Mouse (Mus musculus) embryonic fibroblast, embryonic 13.5 days (primary cell): ENCODE data around the gene Banp.

Source experiments
- CTCF ChIP-seq: IDR thresholded peaks from 2 replicates; pipeline ENCODE4 v1.5.1; 2011; ENCODE audit warnings: mild to moderate bottlenecking, control low read depth, low read length, moderate library complexity, borderline replicate concordance; ENCODE audit not compliant: insufficient read depth
- POLR2A ChIP-seq: IDR thresholded peaks from 2 replicates; pipeline ENCODE4 v1.6.1; 2011; ENCODE audit warnings: low read depth, mild to moderate bottlenecking, control low read depth, low read length, moderate library complexity

GRCm38 (mm10) chr8:121911987-121912386, 37.6 kb upstream of the Banp start:
- TF ChIP-seq CTCF (no peak), POLR2A (no peak)
